Mouse (Mus musculus) midbrain, embryonic 16.5 days (tissue): ENCODE data around the gene Vmn2r85. TPM values are rescaled to one million over a fixed set of nuclear protein-coding genes. Genes with fewer than 3 reads are reported as not detected.
"Not testable (repeated sequence)": the region's sequence is repeated elsewhere in the genome, so short reads cannot be mapped to it uniquely, and the experiment has no call there.

Source experiments
- ATAC-seq: fragments of 200-750 bp; cut with Nextera tagmentation; 2 replicates; pipeline ENCODE4 v1.8.0; 2017; ENCODE audit warnings: moderate TSS enrichment
- H3K27ac ChIP-seq: fragments of 300-500 bp; sonication (generic); 2 replicates; pipeline ENCODE4 v1.5.1; 2014; ENCODE audit warnings: mild to moderate bottlenecking, low read length, mixed read lengths
- H3K27me3 ChIP-seq: fragments of 300-500 bp; sonication (generic); 2 replicates; pipeline ENCODE4 v1.6.1; 2014; ENCODE audit warnings: low read depth, low read length, mixed read lengths; ENCODE audit not compliant: control insufficient read depth, insufficient read depth
- H3K36me3 ChIP-seq: fragments of 300-500 bp; sonication (generic); 2 replicates; pipeline ENCODE4 v1.6.1; 2014; ENCODE audit warnings: mild to moderate bottlenecking, low read length, moderate library complexity, mixed read lengths; ENCODE audit not compliant: control insufficient read depth, insufficient read depth
- H3K4me1 ChIP-seq: fragments of 300-500 bp; sonication (generic); 2 replicates; pipeline ENCODE4 v1.6.1; 2014; ENCODE audit warnings: mild to moderate bottlenecking, low read length, mixed read lengths; ENCODE audit not compliant: control insufficient read depth, insufficient read depth
- H3K4me2 ChIP-seq: fragments of 300-500 bp; sonication (generic); 2 replicates; pipeline ENCODE4 v1.6.1; 2014; ENCODE audit warnings: mild to moderate bottlenecking, low read length, mixed read lengths
- H3K4me3 ChIP-seq: fragments of 300-500 bp; sonication (generic); 2 replicates; pipeline ENCODE4 v1.5.1; 2014; ENCODE audit warnings: low read depth, mild to moderate bottlenecking, low read length, moderate library complexity, mixed read lengths
- H3K9ac ChIP-seq: fragments of 300-500 bp; sonication (generic); 2 replicates; pipeline ENCODE4 v1.6.1; 2014; ENCODE audit warnings: low read depth, low read length, mixed read lengths
- H3K9me3 ChIP-seq: fragments of 300-500 bp; sonication (generic); replicated peaks from 2 replicates; pipeline ENCODE4 v1.6.1; 2014; ENCODE audit warnings: mild to moderate bottlenecking, low read length, mixed read lengths; ENCODE audit not compliant: control insufficient read depth, poor library complexity, severe bottlenecking
- WGBS: fragments of 180-500 bp; shearing (Covaris S2); extraction: QIAGEN DNeasy Blood & Tissue Kit; methylation state at CpG from one replicate; pipeline ENCODE4 v1.1.7; 2014; 5-methylcytosine and 5-hydroxymethylcytosine counted together
- polyA plus RNA-seq: library from polyadenylated mRNA; unstranded; fragments of >200 nt; fragmentation: Nextera tagmentation; extraction: Ambion mirVana; gene quantifications from 2 replicates; pipeline ENCODE4 v1.2.1, GENCODE M21; 2015

Vmn2r85 gene
- polyA plus RNA-seq, 1 experiment from 2014 or later: not detected

GRCm38 (mm10) chr10:130412167-130412698 lies 17.3 kb downstream of the Vmn2r85 start:
- not testable (repeated sequence) for H3K4me2 ChIP-seq, H3K27me3 ChIP-seq, H3K27ac ChIP-seq, H3K9me3 ChIP-seq, H3K36me3 ChIP-seq, ATAC-seq, H3K4me3 ChIP-seq, H3K9ac ChIP-seq, H3K4me1 ChIP-seq
- WGBS: 78% methylated on average over 20 of the region's 35 CpGs

GRCm38 (mm10) chr10:130394232-130394631 lies 35.3 kb downstream of the Vmn2r85 start, which contains the start of gene Vmn2r84:
Gene Vmn2r84, minus strand, starts transcription at chr10:130394332.
- no peak within 1 kb of the TSS for H3K4me3 ChIP-seq
- H3K36me3 ChIP-seq: no peaks in the 10 kb centered on the region
- H3K4me2 ChIP-seq: no peak within 1 kb of the TSS
- H3K27ac ChIP-seq: no peak within 1 kb of the TSS
- ATAC-seq: no peak
- H3K9me3 ChIP-seq: no peaks in the 10 kb centered on the region
- H3K9ac ChIP-seq: no peak within 1 kb of the TSS
- no peaks in the 10 kb centered on the region for H3K4me1 ChIP-seq
- no peaks in the 10 kb centered on the region for H3K27me3 ChIP-seq

GRCm38 (mm10) chr10:130375145-130375544 lies 54.4 kb downstream of the Vmn2r85 start:
- Histone ChIP-seq H3K4me2 (no peak overlapping the region), H3K4me1 (no peaks in the 10 kb centered on the region), H3K36me3 (no peaks in the 10 kb centered on the region), H3K9ac (no peak overlapping the region), H3K4me3 (no peak overlapping the region), H3K27me3 (no peaks in the 10 kb centered on the region), H3K27ac (no peak overlapping the region), H3K9me3 (no peaks in the 10 kb centered on the region)
- ATAC-seq: no peak
- WGBS: 79% methylated on average over 2 of the region's 2 CpGs

GRCm38 (mm10) chr10:130372491-130373173 lies 56.9 kb downstream of the Vmn2r85 start:
- Histone ChIP-seq H3K27ac (no peak overlapping the region), H3K27me3 (no peaks in the 10 kb centered on the region), H3K9ac (no peak overlapping the region), H3K36me3 (no peaks in the 10 kb centered on the region), H3K4me1 (no peaks in the 10 kb centered on the region), H3K4me2 (no peak overlapping the region), H3K4me3 (no peak overlapping the region), H3K9me3 (no peaks in the 10 kb centered on the region)
- WGBS: 82% methylated on average over 2 of the region's 2 CpGs
- no peak for ATAC-seq

GRCm38 (mm10) chr10:130371644-130372043 lies 57.9 kb downstream of the Vmn2r85 start:
- Histone ChIP-seq H3K4me2 (no peak overlapping the region), H3K36me3 (no peaks in the 10 kb centered on the region), H3K9ac (no peak overlapping the region), H3K4me1 (no peaks in the 10 kb centered on the region), H3K4me3 (no peak overlapping the region), H3K9me3 (no peaks in the 10 kb centered on the region), H3K27me3 (no peaks in the 10 kb centered on the region), H3K27ac (no peak overlapping the region)
- no peak for ATAC-seq
- 53% methylated on average over 1 of the region's 1 CpGs for WGBS

- H3K36me3 ChIP-seq: no peaks in the 10 kb centered on the region
- WGBS: 90% methylated on average over 2 of the region's 2 CpGs
- no peaks in the 10 kb centered on the region for H3K4me1 ChIP-seq
These were observed 59.4 kb downstream of the Vmn2r85 start for GRCm38 (mm10) chr10:130370005-130370682.

GRCm38 (mm10) chr10:130368384-130368783 lies 61.1 kb downstream of the Vmn2r85 start:
- Histone ChIP-seq H3K4me1 (no peaks in the 10 kb centered on the region), H3K9me3 (no peaks in the 10 kb centered on the region), H3K27me3 (no peaks in the 10 kb centered on the region), H3K9ac (no peak overlapping the region), H3K27ac (no peak overlapping the region), H3K4me3 (no peak overlapping the region), H3K36me3 (no peaks in the 10 kb centered on the region), H3K4me2 (no peak overlapping the region)
- no peak for ATAC-seq

More at GRCm38 (mm10) chr10:130370005-130370682, 59.4 kb downstream of the Vmn2r85 start:
- no peak overlapping the region for H3K4me2 ChIP-seq
- no peaks in the 10 kb centered on the region for H3K27me3 ChIP-seq
- H3K4me3 ChIP-seq: no peak overlapping the region
- no peaks in the 10 kb centered on the region for H3K9me3 ChIP-seq
- no peak overlapping the region for H3K9ac ChIP-seq
- ATAC-seq: no peak
- H3K27ac ChIP-seq: no peak overlapping the region

- Histone ChIP-seq H3K4me3 (no peak overlapping the region), H3K9ac (no peak overlapping the region), H3K4me1 (no peaks in the 10 kb centered on the region), H3K36me3 (no peaks in the 10 kb centered on the region), H3K4me2 (no peak overlapping the region), H3K27me3 (no peaks in the 10 kb centered on the region), H3K9me3 (no peaks in the 10 kb centered on the region), H3K27ac (no peak overlapping the region)
- no peak for ATAC-seq
These were observed 64.7 kb downstream of the Vmn2r85 start for GRCm38 (mm10) chr10:130364766-130365165.
